Mouse (Mus musculus): ENCODE measurements at regions not wholly inside any gene's neighbourhood (a gene's known extent, or its start where the extent isn't known, plus 50 kb on each side); places are given as distances from the start of the nearest gene placed in this dataset.

GRCm38 (mm10) chr6:135541566-135541965 is 179.2 kb downstream of the Emp1 start:
- H3K4me2 ChIP-seq (replicated peaks): no peak overlapping the region
- no peak for DNase-seq (ENCODE audit: low spot score)
- H3K9ac ChIP-seq: no peak overlapping the region
- H3K27me3 ChIP-seq (ENCODE audit: control insufficient read depth, insufficient read depth, low read length): no peaks in the 10 kb centered on the region
- no peak overlapping the region for H3K4me3 ChIP-seq (replicated peaks; ENCODE audit: low read length)
- H3K36me3 ChIP-seq (replicated peaks; ENCODE audit: control insufficient read depth, insufficient read depth): no peaks in the 10 kb centered on the region
- 58% methylated on average over 5 of the region's 5 CpGs for WGBS
- ATAC-seq (ENCODE audit: low FRiP score): no peak
- H3K9me3 ChIP-seq (ENCODE audit: control insufficient read depth, low read length): no peaks in the 10 kb centered on the region
- H3K4me1 ChIP-seq (replicated peaks; ENCODE audit: control insufficient read depth, insufficient read depth, low read length): 0 out of 2 replicates have a peak, but pooled peaks cover 11% of the 10 kb centered on the region
- H3K27ac ChIP-seq: no peak overlapping the region

GRCm38 (mm10) chr6:135542356-135542755 is 180.0 kb downstream of the Emp1 start:
- Histone ChIP-seq H3K4me3 (replicated peaks; ENCODE audit: low read length) (no peak overlapping the region), H3K36me3 (replicated peaks; ENCODE audit: control insufficient read depth, insufficient read depth) (no peaks in the 10 kb centered on the region), H3K27me3 (ENCODE audit: control insufficient read depth, insufficient read depth, low read length) (no peaks in the 10 kb centered on the region), H3K9ac (no peak overlapping the region), H3K4me1 (replicated peaks; ENCODE audit: control insufficient read depth, insufficient read depth, low read length) (0 out of 2 replicates have a peak, but pooled peaks cover 11% of the 10 kb centered on the region), H3K27ac (no peak overlapping the region), H3K4me2 (replicated peaks) (no peak overlapping the region), H3K9me3 (ENCODE audit: control insufficient read depth, low read length) (no peaks in the 10 kb centered on the region)
- DNase-seq (ENCODE audit: low spot score) (no peak), ATAC-seq (ENCODE audit: low FRiP score) (no peak)
- 62% methylated on average over 5 of the region's 5 CpGs for WGBS

GRCm38 (mm10) chr6:135543390-135543789 is 181.0 kb downstream of the Emp1 start:
- no peak overlapping the region for H3K9ac ChIP-seq
- 0 out of 2 replicates have a peak, but pooled peaks cover 11% of the 10 kb centered on the region for H3K4me1 ChIP-seq (replicated peaks; ENCODE audit: control insufficient read depth, insufficient read depth, low read length)
- no peaks in the 10 kb centered on the region for H3K27me3 ChIP-seq (ENCODE audit: control insufficient read depth, insufficient read depth, low read length)
- DNase-seq (ENCODE audit: low spot score): no peak
- ATAC-seq (ENCODE audit: low FRiP score): no peak
- no peak overlapping the region for H3K4me2 ChIP-seq (replicated peaks)
- no peaks in the 10 kb centered on the region for H3K36me3 ChIP-seq (replicated peaks; ENCODE audit: control insufficient read depth, insufficient read depth)
- H3K9me3 ChIP-seq (ENCODE audit: control insufficient read depth, low read length): no peaks in the 10 kb centered on the region
- 71% methylated on average over 3 of the region's 3 CpGs for WGBS
- H3K27ac ChIP-seq: no peak overlapping the region
- no peak overlapping the region for H3K4me3 ChIP-seq (replicated peaks; ENCODE audit: low read length)

- no peak overlapping the region for H3K4me3 ChIP-seq (replicated peaks; ENCODE audit: low read length)
- no peak for DNase-seq (ENCODE audit: low spot score)
- no peak overlapping the region for H3K4me2 ChIP-seq (replicated peaks)
- 47% methylated on average over 3 of the region's 3 CpGs for WGBS
- no peaks in the 10 kb centered on the region for H3K36me3 ChIP-seq (replicated peaks; ENCODE audit: control insufficient read depth, insufficient read depth)
- no peak overlapping the region for H3K9ac ChIP-seq
- 0 out of 2 replicates have a peak, but pooled peaks cover 11% of the 10 kb centered on the region for H3K4me1 ChIP-seq (replicated peaks; ENCODE audit: control insufficient read depth, insufficient read depth, low read length)
- no peak for ATAC-seq (ENCODE audit: low FRiP score)
- no peak overlapping the region for H3K27ac ChIP-seq
- no peaks in the 10 kb centered on the region for H3K27me3 ChIP-seq (ENCODE audit: control insufficient read depth, insufficient read depth, low read length)
- no peaks in the 10 kb centered on the region for H3K9me3 ChIP-seq (ENCODE audit: control insufficient read depth, low read length)
These were observed 181.5 kb downstream of the Emp1 start for GRCm38 (mm10) chr6:135543863-135544262.

- no peak overlapping the region for H3K4me2 ChIP-seq (replicated peaks)
- H3K4me3 ChIP-seq (replicated peaks; ENCODE audit: low read length): no peak overlapping the region
- no peaks in the 10 kb centered on the region for H3K9me3 ChIP-seq (ENCODE audit: control insufficient read depth, low read length)
- peaks cover 4% of the 10 kb centered on the region; the same call in 1 of the 2 replicates for H3K4me1 ChIP-seq (replicated peaks; ENCODE audit: control insufficient read depth, insufficient read depth, low read length)
- ATAC-seq (ENCODE audit: low FRiP score) (peak; percentile 43; the same call in 1 of the 2 replicates), DNase-seq (ENCODE audit: low spot score) (no peak)
- no peaks in the 10 kb centered on the region for H3K36me3 ChIP-seq (replicated peaks; ENCODE audit: control insufficient read depth, insufficient read depth)
- H3K27ac ChIP-seq: no peak overlapping the region
- 46% methylated on average over 3 of the region's 3 CpGs for WGBS
- no peak overlapping the region for H3K9ac ChIP-seq
- H3K27me3 ChIP-seq (ENCODE audit: control insufficient read depth, insufficient read depth, low read length): no peaks in the 10 kb centered on the region
These were observed 188.1 kb downstream of the Emp1 start for GRCm38 (mm10) chr6:135550368-135550950.

- DNase-seq (ENCODE audit: low spot score) (no peak), ATAC-seq (ENCODE audit: low FRiP score) (no peak)
- Histone ChIP-seq H3K36me3 (replicated peaks; ENCODE audit: control insufficient read depth, insufficient read depth) (no peaks in the 10 kb centered on the region), H3K9ac (no peak overlapping the region), H3K4me3 (replicated peaks; ENCODE audit: low read length) (no peak overlapping the region), H3K4me2 (replicated peaks) (no peak overlapping the region), H3K27ac (no peak overlapping the region), H3K4me1 (replicated peaks; ENCODE audit: control insufficient read depth, insufficient read depth, low read length) (peaks cover 4% of the 10 kb centered on the region; the same call in 1 of the 2 replicates), H3K27me3 (ENCODE audit: control insufficient read depth, insufficient read depth, low read length) (no peaks in the 10 kb centered on the region), H3K9me3 (ENCODE audit: control insufficient read depth, low read length) (no peaks in the 10 kb centered on the region)
- WGBS: 87% methylated on average over 3 of the region's 3 CpGs
These were observed 190.1 kb downstream of the Emp1 start for GRCm38 (mm10) chr6:135552396-135552795.

GRCm38 (mm10) chr6:135559501-135559907 is 197.2 kb downstream of the Emp1 start:
- 40% methylated on average over 5 of the region's 5 CpGs for WGBS
- ATAC-seq (ENCODE audit: low FRiP score): peak; percentile 95
- Histone ChIP-seq H3K9me3 (ENCODE audit: control insufficient read depth, low read length) (no peaks in the 10 kb centered on the region), H3K4me3 (replicated peaks; ENCODE audit: low read length) (no peak overlapping the region), H3K4me1 (replicated peaks; ENCODE audit: control insufficient read depth, insufficient read depth, low read length) (peaks cover 18% of the 10 kb centered on the region), H3K9ac (no peak overlapping the region), H3K27ac (peak overlapping the region; percentile 60), H3K27me3 (ENCODE audit: control insufficient read depth, insufficient read depth, low read length) (no peaks in the 10 kb centered on the region), H3K36me3 (replicated peaks; ENCODE audit: control insufficient read depth, insufficient read depth) (no peaks in the 10 kb centered on the region), H3K4me2 (replicated peaks) (no peak overlapping the region)
- DNase-seq (ENCODE audit: low spot score): peak; percentile 83

GRCm38 (mm10) chr6:135562267-135562666 is 199.9 kb downstream of the Emp1 start:
- Histone ChIP-seq H3K9ac (no peak overlapping the region), H3K27me3 (ENCODE audit: control insufficient read depth, insufficient read depth, low read length) (no peaks in the 10 kb centered on the region), H3K4me2 (replicated peaks) (no peak overlapping the region), H3K4me3 (replicated peaks; ENCODE audit: low read length) (no peak overlapping the region), H3K9me3 (ENCODE audit: control insufficient read depth, low read length) (no peaks in the 10 kb centered on the region), H3K36me3 (replicated peaks; ENCODE audit: control insufficient read depth, insufficient read depth) (no peaks in the 10 kb centered on the region), H3K4me1 (replicated peaks; ENCODE audit: control insufficient read depth, insufficient read depth, low read length) (peaks cover 18% of the 10 kb centered on the region), H3K27ac (no peak overlapping the region)
- WGBS: 79% methylated on average over 2 of the region's 2 CpGs
- ATAC-seq (ENCODE audit: low FRiP score) (no peak), DNase-seq (ENCODE audit: low spot score) (no peak)

- Histone ChIP-seq H3K4me1 (replicated peaks; ENCODE audit: control insufficient read depth, insufficient read depth, low read length) (peaks cover 15% of the 10 kb centered on the region), H3K36me3 (replicated peaks; ENCODE audit: control insufficient read depth, insufficient read depth) (no peaks in the 10 kb centered on the region), H3K27me3 (ENCODE audit: control insufficient read depth, insufficient read depth, low read length) (no peaks in the 10 kb centered on the region), H3K4me3 (replicated peaks; ENCODE audit: low read length) (no peak overlapping the region), H3K4me2 (replicated peaks) (no peak overlapping the region), H3K27ac (no peak overlapping the region), H3K9ac (no peak overlapping the region), H3K9me3 (ENCODE audit: control insufficient read depth, low read length) (no peaks in the 10 kb centered on the region)
- DNase-seq (ENCODE audit: low spot score) (no peak), ATAC-seq (ENCODE audit: low FRiP score) (no peak)
These were observed 201.4 kb downstream of the Emp1 start for GRCm38 (mm10) chr6:135563766-135564165.

GRCm38 (mm10) chr6:135569086-135569485 is 206.7 kb downstream of the Emp1 start:
- Histone ChIP-seq H3K9me3 (ENCODE audit: control insufficient read depth, low read length) (no peaks in the 10 kb centered on the region), H3K4me2 (replicated peaks) (no peak overlapping the region), H3K4me1 (replicated peaks; ENCODE audit: control insufficient read depth, insufficient read depth, low read length) (no peaks in the 10 kb centered on the region), H3K36me3 (replicated peaks; ENCODE audit: control insufficient read depth, insufficient read depth) (no peaks in the 10 kb centered on the region), H3K27me3 (ENCODE audit: control insufficient read depth, insufficient read depth, low read length) (no peaks in the 10 kb centered on the region), H3K9ac (no peak overlapping the region), H3K4me3 (replicated peaks; ENCODE audit: low read length) (no peak overlapping the region), H3K27ac (no peak overlapping the region)
- no peak for DNase-seq (ENCODE audit: low spot score)
- no peak for ATAC-seq (ENCODE audit: low FRiP score)
- WGBS: 68% methylated on average over 1 of the region's 1 CpGs
